Mouse (Mus musculus): ENCODE data around the gene Fam173b. TPM values are rescaled to one million over a fixed set of nuclear protein-coding genes. Genes with fewer than 3 reads are reported as not detected.

The Fam173b gene
- polyA plus RNA-seq (2016; fragmentation: Nextera tagmentation; extraction: Ambion mirVana): 10.9 and 12.3 TPM in 2 replicates

DNA sequence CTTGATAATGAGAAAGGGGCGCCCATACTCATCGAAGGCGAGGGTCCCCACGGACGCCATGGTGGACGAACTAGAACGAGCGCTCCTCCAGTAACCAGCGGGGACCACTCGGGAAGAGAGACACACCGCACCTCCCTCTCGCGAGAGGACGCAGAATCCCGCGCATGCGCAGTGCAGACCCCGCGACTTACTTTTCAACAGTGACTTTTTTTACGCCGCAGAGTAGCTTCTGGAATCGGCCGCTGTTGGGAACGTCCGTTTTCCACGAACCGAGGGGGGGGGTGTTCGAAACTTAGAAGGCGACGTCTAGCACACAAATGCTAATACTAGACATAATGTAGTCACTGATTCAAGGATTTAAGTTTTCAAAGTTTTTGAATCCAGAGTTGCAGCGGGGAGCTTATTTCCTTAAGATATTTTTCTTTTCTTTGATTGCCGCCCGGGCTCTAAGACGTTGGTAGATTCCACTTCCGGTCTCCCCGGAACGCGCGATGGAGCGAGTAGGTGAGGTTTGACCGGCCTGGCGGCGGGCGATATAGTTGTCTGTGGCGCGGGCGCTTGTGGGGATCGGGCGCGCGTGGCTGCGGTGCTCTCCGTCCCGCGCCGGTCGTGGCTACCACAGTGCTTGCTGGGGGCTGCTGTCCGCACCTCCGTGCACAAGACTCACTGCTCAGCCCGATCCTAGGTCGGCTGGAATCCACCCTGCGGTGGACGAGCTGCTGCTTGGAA is at the start of gene Fam173b, which contains the start of gene Cct5:
Gene Fam173b, plus strand, starts transcription at position 207 of the 729 bp plus-strand sequence.
Gene Cct5, minus strand, starts transcription at position 159 of the 729 bp plus-strand sequence.
- under 1% methylated on average over 63 of the region's 63 CpGs for WGBS
- Histone ChIP-seq H3K27me3 (replicated peaks) (no peaks in the 10 kb centered on the region), H3K4me2 (replicated peaks) (peak within 1 kb of the TSS; percentile 98), H3K27ac (peak within 1 kb of the TSS; percentile 87; the same call in 1 of the 2 replicates), H3K36me3 (peaks cover 11% of the 10 kb centered on the region), H3K4me1 (peaks cover 21% of the 10 kb centered on the region), H3K4me3 (peak within 1 kb of the TSS; percentile 93), H3K9ac (peak within 1 kb of the TSS; percentile 95), H3K9me3 (no peaks in the 10 kb centered on the region)
- ATAC-seq (ENCODE audit: low FRiP score, low read depth): peak; percentile 93

- Histone ChIP-seq H3K9me3 (0 out of 2 replicates have a peak, but pooled peaks cover under 1% of the 10 kb centered on the region), H3K36me3 (no peaks in the 10 kb centered on the region), H3K4me1 (no peaks in the 10 kb centered on the region), H3K4me2 (replicated peaks) (no peak overlapping the region), H3K9ac (no peak overlapping the region), H3K27ac (no peak overlapping the region), H3K27me3 (replicated peaks) (no peaks in the 10 kb centered on the region), H3K4me3 (no peak overlapping the region)
- WGBS: 84% methylated on average over 2 of the region's 2 CpGs
- ATAC-seq (ENCODE audit: low FRiP score, low read depth): no peak
These were observed 46.8 kb upstream of the Fam173b start for GRCm38 (mm10) chr15:31554855-31555254.

GRCm38 (mm10) chr15:31561390-31561789 is 40.3 kb upstream of the Fam173b start:
- Histone ChIP-seq H3K27me3 (replicated peaks) (no peaks in the 10 kb centered on the region), H3K9ac (no peak overlapping the region), H3K9me3 (0 out of 2 replicates have a peak, but pooled peaks cover 7% of the 10 kb centered on the region), H3K4me3 (no peak overlapping the region), H3K4me1 (no peaks in the 10 kb centered on the region), H3K4me2 (replicated peaks) (no peak overlapping the region), H3K27ac (no peak overlapping the region), H3K36me3 (no peaks in the 10 kb centered on the region)
- no peak for ATAC-seq (ENCODE audit: low FRiP score, low read depth)
- 65% methylated on average over 6 of the region's 6 CpGs for WGBS

- WGBS: 91% methylated on average over 4 of the region's 4 CpGs
These were observed 39.7 kb upstream of the Fam173b start for GRCm38 (mm10) chr15:31561976-31562375.

DNA sequence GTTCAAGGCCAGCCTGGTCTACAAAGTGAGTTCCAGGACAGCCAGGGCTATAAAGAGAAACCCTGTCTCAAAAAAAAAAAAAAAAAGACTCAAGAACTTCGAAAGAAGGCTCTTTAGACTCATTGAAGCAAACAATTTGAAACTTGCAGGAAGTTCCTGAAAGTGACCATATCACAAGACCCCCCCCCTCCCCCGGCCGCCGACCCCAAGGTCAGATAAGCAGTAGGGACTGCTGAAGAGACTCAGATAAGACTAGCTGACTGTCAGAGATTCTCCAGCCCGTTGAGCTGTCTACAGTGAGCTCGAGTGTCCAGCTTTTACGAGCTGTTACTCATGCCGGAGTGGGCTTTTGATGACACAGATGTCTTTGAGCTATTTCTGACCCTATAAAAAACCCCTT is 38.8 kb upstream of the Fam173b start:
- 78% methylated on average over 8 of the region's 8 CpGs for WGBS
- Histone ChIP-seq H3K27ac (no peak overlapping the region), H3K4me1 (no peaks in the 10 kb centered on the region), H3K27me3 (replicated peaks) (no peaks in the 10 kb centered on the region), H3K4me2 (replicated peaks) (no peak overlapping the region), H3K4me3 (no peak overlapping the region), H3K36me3 (no peaks in the 10 kb centered on the region), H3K9me3 (0 out of 2 replicates have a peak, but pooled peaks cover 7% of the 10 kb centered on the region), H3K9ac (no peak overlapping the region)
- ATAC-seq (ENCODE audit: low FRiP score, low read depth): no peak

More at GRCm38 (mm10) chr15:31561976-31562375, 39.7 kb upstream of the Fam173b start:
- no peaks in the 10 kb centered on the region for H3K36me3 ChIP-seq
- 0 out of 2 replicates have a peak, but pooled peaks cover 7% of the 10 kb centered on the region for H3K9me3 ChIP-seq
- no peak overlapping the region for H3K9ac ChIP-seq
- no peak overlapping the region for H3K4me3 ChIP-seq
- H3K27ac ChIP-seq: no peak overlapping the region
- H3K27me3 ChIP-seq (replicated peaks): no peaks in the 10 kb centered on the region
- H3K4me1 ChIP-seq: no peaks in the 10 kb centered on the region
- H3K4me2 ChIP-seq (replicated peaks): no peak overlapping the region
- no peak for ATAC-seq (ENCODE audit: low FRiP score, low read depth)

DNA sequence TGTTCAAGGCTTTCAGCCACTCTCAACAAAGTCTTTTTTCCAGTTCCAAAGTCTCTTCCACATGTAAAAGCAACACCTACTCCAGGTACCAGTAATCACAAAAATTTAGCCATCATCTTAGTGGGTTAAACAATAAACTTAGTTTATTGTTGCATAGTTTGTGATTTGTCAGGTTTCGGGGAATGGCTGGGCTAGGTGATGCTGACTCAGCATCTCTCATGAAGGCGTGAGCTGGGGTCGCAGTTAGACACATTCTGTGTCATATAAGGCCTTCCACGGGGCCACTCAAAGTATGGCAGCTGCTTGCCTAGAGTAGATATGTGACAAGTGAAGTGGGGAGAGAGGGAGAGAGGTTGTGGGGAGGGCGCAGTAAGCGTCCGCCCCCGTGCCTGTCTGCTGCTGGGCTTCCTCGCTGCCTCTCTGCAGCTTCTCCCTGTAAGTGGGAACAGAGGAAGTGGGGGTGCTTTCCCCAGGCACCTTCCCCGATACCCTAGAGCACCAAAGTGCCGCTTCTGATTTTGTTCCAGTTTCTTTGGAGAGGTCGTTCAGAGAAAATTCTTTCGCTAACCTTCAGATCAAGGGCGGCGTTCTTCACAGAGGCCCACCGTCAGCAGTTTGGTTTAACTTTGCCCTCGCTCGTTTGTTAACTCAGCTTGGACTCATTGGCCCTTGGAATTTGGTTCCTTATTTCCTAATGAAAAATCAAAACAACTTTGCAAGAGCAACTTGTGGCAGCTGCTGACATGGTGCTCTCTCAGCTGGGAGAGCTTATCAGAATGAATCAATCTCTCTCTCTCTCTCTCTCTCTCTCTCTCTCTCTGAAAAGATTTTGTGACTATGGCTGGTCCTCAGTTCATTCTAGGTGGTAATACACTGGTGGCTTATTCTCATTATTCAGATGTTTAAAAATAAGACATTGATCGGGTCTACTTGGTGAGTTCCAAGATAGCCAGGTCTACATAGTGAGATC is 37.8 kb upstream of the Fam173b start:
- Histone ChIP-seq H3K9me3 (0 out of 2 replicates have a peak, but pooled peaks cover 7% of the 10 kb centered on the region), H3K4me3 (no peak overlapping the region), H3K27me3 (replicated peaks) (no peaks in the 10 kb centered on the region), H3K4me1 (peaks cover 4% of the 10 kb centered on the region), H3K4me2 (replicated peaks) (no peak overlapping the region), H3K27ac (no peak overlapping the region), H3K36me3 (no peaks in the 10 kb centered on the region), H3K9ac (no peak overlapping the region)
- WGBS: 75% methylated on average over 19 of the region's 19 CpGs
- ATAC-seq (ENCODE audit: low FRiP score, low read depth): no peak

- Histone ChIP-seq H3K9ac (no peak within 1 kb of the TSS), H3K36me3 (no peaks in the 10 kb centered on the region), H3K27ac (no peak within 1 kb of the TSS), H3K9me3 (0 out of 2 replicates have a peak, but pooled peaks cover 3% of the 10 kb centered on the region), H3K4me1 (peaks cover 4% of the 10 kb centered on the region), H3K27me3 (replicated peaks) (no peaks in the 10 kb centered on the region), H3K4me3 (no peak within 1 kb of the TSS), H3K4me2 (replicated peaks) (no peak within 1 kb of the TSS)
- 76% methylated on average over 5 of the region's 5 CpGs for WGBS
- ATAC-seq (ENCODE audit: low FRiP score, low read depth): no peak
These were observed 36.5 kb upstream of the Fam173b start, which contains the start of gene Cmbl for GRCm38 (mm10) chr15:31565184-31565583. TSS of gene Cmbl (plus strand) at chr15:31565389.

DNA sequence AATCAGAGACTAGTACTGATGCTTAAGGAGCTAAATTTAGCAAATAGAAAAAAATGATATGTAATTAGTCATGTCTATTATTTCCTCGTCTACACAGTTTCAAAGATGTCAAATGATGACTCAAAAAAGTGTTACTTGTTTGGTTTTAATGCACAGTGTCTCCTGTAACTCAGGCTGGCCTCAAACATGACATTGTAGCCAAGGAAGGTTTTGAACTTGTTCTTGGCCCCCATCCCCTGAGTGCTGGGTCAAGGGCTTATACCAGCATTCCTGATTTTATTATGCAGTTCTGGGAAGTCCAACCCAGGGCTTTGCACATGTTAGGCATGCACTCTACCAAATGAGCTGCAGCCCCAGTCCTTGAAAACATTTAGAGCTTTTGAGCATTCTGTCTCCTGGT is 35.9 kb upstream of the Fam173b start:
- Histone ChIP-seq H3K27ac (no peak overlapping the region), H3K4me1 (peaks cover 4% of the 10 kb centered on the region), H3K4me3 (no peak overlapping the region), H3K9ac (no peak overlapping the region), H3K36me3 (no peaks in the 10 kb centered on the region), H3K4me2 (replicated peaks) (no peak overlapping the region), H3K27me3 (replicated peaks) (no peaks in the 10 kb centered on the region), H3K9me3 (0 out of 2 replicates have a peak, but pooled peaks cover 3% of the 10 kb centered on the region)
- no peak for ATAC-seq (ENCODE audit: low FRiP score, low read depth)
- 76% methylated on average over 1 of the region's 1 CpGs for WGBS

GRCm38 (mm10) chr15:31567431-31567830 is 34.2 kb upstream of the Fam173b start:
- Histone ChIP-seq H3K4me3 (no peak overlapping the region), H3K4me1 (peaks cover 4% of the 10 kb centered on the region), H3K27me3 (replicated peaks) (no peaks in the 10 kb centered on the region), H3K9ac (no peak overlapping the region), H3K27ac (no peak overlapping the region), H3K9me3 (no peaks in the 10 kb centered on the region), H3K4me2 (replicated peaks) (no peak overlapping the region), H3K36me3 (no peaks in the 10 kb centered on the region)
- WGBS: 70% methylated on average over 7 of the region's 7 CpGs
- no peak for ATAC-seq (ENCODE audit: low FRiP score, low read depth)

DNA sequence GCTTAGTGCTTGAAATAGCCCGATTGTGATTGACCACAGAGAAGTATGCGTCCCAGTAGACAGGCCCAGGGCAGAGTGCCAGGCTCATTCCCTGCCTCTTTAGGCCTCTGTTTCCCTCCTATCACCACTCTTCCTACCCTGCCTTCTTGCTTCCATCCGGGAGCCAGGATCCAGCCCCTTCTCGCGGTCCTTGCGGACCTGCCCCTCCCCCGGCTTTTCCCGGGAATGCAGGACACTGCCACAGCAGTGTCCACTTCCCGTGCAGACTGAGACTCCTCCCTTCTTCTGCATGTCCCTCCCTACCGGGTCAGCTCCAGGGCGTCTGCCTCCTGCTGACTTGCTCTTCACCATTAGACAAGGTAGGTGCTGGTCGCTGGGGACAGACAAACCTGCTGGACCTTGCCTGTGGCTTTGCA is 33.1 kb upstream of the Fam173b start:
- no peak overlapping the region for H3K27ac ChIP-seq
- H3K4me2 ChIP-seq (replicated peaks): peak overlapping the region; percentile 34; the same call in 1 of the 2 replicates
- no peaks in the 10 kb centered on the region for H3K36me3 ChIP-seq
- H3K27me3 ChIP-seq (replicated peaks): no peaks in the 10 kb centered on the region
- WGBS: 21% methylated on average over 12 of the region's 12 CpGs
- 0 out of 2 replicates have a peak, but pooled peaks have one; percentile 9 for ATAC-seq (ENCODE audit: low FRiP score, low read depth)
- H3K9ac ChIP-seq: no peak overlapping the region
- peaks cover 4% of the 10 kb centered on the region for H3K4me1 ChIP-seq
- H3K4me3 ChIP-seq: no peak overlapping the region
- H3K9me3 ChIP-seq: no peaks in the 10 kb centered on the region

DNA sequence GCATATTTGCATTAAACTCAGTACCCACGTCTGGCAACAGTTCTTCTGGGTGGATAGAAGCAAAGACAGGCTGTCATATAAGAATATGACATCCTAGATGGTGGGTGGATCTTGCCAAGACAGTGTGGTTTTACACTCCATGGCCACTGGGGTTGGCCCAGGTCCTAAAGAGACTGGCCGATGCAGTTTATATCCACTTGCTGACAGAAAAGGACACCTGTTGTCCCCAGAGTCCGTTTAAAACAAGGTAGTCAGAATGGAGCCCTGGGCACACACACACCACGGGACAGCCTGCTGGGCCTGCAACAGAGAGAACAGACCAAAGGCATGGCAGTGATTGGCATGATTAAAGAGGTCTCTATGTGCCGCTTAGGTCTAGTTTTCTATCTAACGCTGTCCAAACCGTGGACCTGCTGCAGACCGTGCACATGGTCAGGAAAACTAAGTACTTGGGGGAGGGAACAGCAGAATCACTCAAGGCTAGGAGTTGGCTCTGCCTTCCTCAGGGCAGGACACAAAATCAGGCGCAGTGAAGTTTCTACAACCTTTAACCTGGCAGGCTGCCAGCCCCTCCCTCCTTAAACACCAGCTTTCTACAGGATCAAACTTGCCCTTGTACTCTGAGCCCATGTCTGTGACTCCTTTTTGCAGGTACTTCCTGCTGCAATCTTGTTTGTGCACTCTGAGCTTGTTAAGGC is 32.2 kb upstream of the Fam173b start:
- ATAC-seq (ENCODE audit: low FRiP score, low read depth): no peak

More for the DNA sequence above, 32.2 kb upstream of the Fam173b start:
- 79% methylated on average over 9 of the region's 9 CpGs for WGBS
- Histone ChIP-seq H3K27ac (no peak overlapping the region), H3K4me3 (no peak overlapping the region), H3K4me1 (peaks cover 4% of the 10 kb centered on the region), H3K9me3 (no peaks in the 10 kb centered on the region), H3K9ac (no peak overlapping the region), H3K4me2 (replicated peaks) (no peak overlapping the region), H3K36me3 (no peaks in the 10 kb centered on the region), H3K27me3 (replicated peaks) (no peaks in the 10 kb centered on the region)

Measured in neural tube, embryonic 12.5 days (tissue).